Mouse (Mus musculus): ENCODE data around the gene H2afj. TPM values are rescaled to one million over a fixed set of nuclear protein-coding genes. Genes with fewer than 3 reads are reported as not detected.
"Not testable (repeated sequence)": the region's sequence is repeated elsewhere in the genome, so short reads cannot be mapped to it uniquely, and the experiment has no call there.

H2afj gene
- polyA plus RNA-seq, 1 experiment from 2014 or later, result 123 TPM

GRCm38 (mm10) chr6:136795110-136795509, 12.9 kb upstream of the H2afj start:
- H3K36me3 ChIP-seq, result no peaks in the 10 kb centered on the region
- WGBS, result 39% methylated on average over 1 of the region's 1 CpGs
- ATAC-seq (ENCODE audit: low FRiP score, low read depth), result no peak
- H3K4me3 ChIP-seq, result no peak overlapping the region
- H3K27ac ChIP-seq, result no peak overlapping the region
- no peak overlapping the region for H3K4me2 ChIP-seq (replicated peaks)
- H3K9ac ChIP-seq, result no peak overlapping the region
- H3K27me3 ChIP-seq (replicated peaks), result no peaks in the 10 kb centered on the region; the same call in 1 of the 2 replicates
- peaks cover 16% of the 10 kb centered on the region; the same call in 1 of the 2 replicates for H3K4me1 ChIP-seq
- H3K9me3 ChIP-seq, result no peaks in the 10 kb centered on the region

GRCm38 (mm10) chr6:136795850-136796249, 12.2 kb upstream of the H2afj start:
- Histone ChIP-seq H3K27ac (no peak overlapping the region), H3K36me3 (no peaks in the 10 kb centered on the region), H3K9ac (no peak overlapping the region), H3K4me2 (replicated peaks) (no peak overlapping the region), H3K9me3 (no peaks in the 10 kb centered on the region), H3K27me3 (replicated peaks) (no peaks in the 10 kb centered on the region; the same call in 1 of the 2 replicates), H3K4me1 (peaks cover 16% of the 10 kb centered on the region; the same call in 1 of the 2 replicates), H3K4me3 (no peak overlapping the region)
- no peak for ATAC-seq (ENCODE audit: low FRiP score, low read depth)
- 41% methylated on average over 6 of the region's 6 CpGs for WGBS

- H3K4me3 ChIP-seq; H3K27me3 ChIP-seq (replicated peaks); H3K4me2 ChIP-seq (replicated peaks); H3K9me3 ChIP-seq; H3K9ac ChIP-seq; H3K27ac ChIP-seq; H3K36me3 ChIP-seq; ATAC-seq (ENCODE audit: low FRiP score, low read depth): not testable (repeated sequence)
- peaks cover 17% of the 10 kb centered on the region; the same call in 1 of the 2 replicates for H3K4me1 ChIP-seq
- WGBS, result 85% methylated on average over 3 of the region's 3 CpGs
These were observed 10.0 kb upstream of the H2afj start for GRCm38 (mm10) chr6:136797874-136798693.

- no peak overlapping the region for H3K4me3 ChIP-seq
- H3K9me3 ChIP-seq, result no peaks in the 10 kb centered on the region
- ATAC-seq (ENCODE audit: low FRiP score, low read depth), result no peak
- WGBS, result 94% methylated on average over 8 of the region's 8 CpGs
- H3K27me3 ChIP-seq (replicated peaks), result no peaks in the 10 kb centered on the region
- H3K4me2 ChIP-seq (replicated peaks), result no peak overlapping the region
- H3K27ac ChIP-seq, result no peak overlapping the region
- no peak overlapping the region for H3K9ac ChIP-seq
- peaks cover 13% of the 10 kb centered on the region; the same call in 1 of the 2 replicates for H3K4me1 ChIP-seq
- H3K36me3 ChIP-seq, result no peaks in the 10 kb centered on the region
These were observed 7.3 kb upstream of the H2afj start for GRCm38 (mm10) chr6:136800710-136801109.

GRCm38 (mm10) chr6:136801274-136801673, 6.8 kb upstream of the H2afj start:
- Histone ChIP-seq H3K4me2 (replicated peaks) (no peak overlapping the region), H3K27ac (no peak overlapping the region), H3K36me3 (no peaks in the 10 kb centered on the region), H3K4me1 (peaks cover 13% of the 10 kb centered on the region; the same call in 1 of the 2 replicates), H3K9ac (no peak overlapping the region), H3K4me3 (no peak overlapping the region), H3K9me3 (no peaks in the 10 kb centered on the region), H3K27me3 (replicated peaks) (no peaks in the 10 kb centered on the region)
- 85% methylated on average over 6 of the region's 6 CpGs for WGBS
- ATAC-seq (ENCODE audit: low FRiP score, low read depth), result no peak

- H3K27ac ChIP-seq, result peak overlapping the region; percentile 34; the same call in 1 of the 2 replicates
- WGBS, result 27% methylated on average over 12 of the region's 12 CpGs
- H3K9ac ChIP-seq, result peak overlapping the region; percentile 80
- H3K4me3 ChIP-seq, result peak overlapping the region; percentile 68
- no peaks in the 10 kb centered on the region for H3K9me3 ChIP-seq
- peak overlapping the region; percentile 74 for H3K4me2 ChIP-seq (replicated peaks)
- H3K4me1 ChIP-seq, result peaks cover 13% of the 10 kb centered on the region; the same call in 1 of the 2 replicates
- H3K27me3 ChIP-seq (replicated peaks), result no peaks in the 10 kb centered on the region
- H3K36me3 ChIP-seq, result no peaks in the 10 kb centered on the region
- no peak for ATAC-seq (ENCODE audit: low FRiP score, low read depth)
These were observed 4.8 kb upstream of the H2afj start for GRCm38 (mm10) chr6:136803093-136803738.

GRCm38 (mm10) chr6:136803739-136804633, 4.1 kb upstream of the H2afj start, which contains the start of gene Hist4h4:
Gene Hist4h4 (minus strand): TSS chr6:136804415.
- H3K36me3 ChIP-seq, result no peaks in the 10 kb centered on the region
- H3K4me1 ChIP-seq, result peaks cover 18% of the 10 kb centered on the region
- WGBS, result under 1% methylated on average over 50 of the region's 50 CpGs
- ATAC-seq (ENCODE audit: low FRiP score, low read depth), result peak; percentile 77
- H3K9me3 ChIP-seq, result no peaks in the 10 kb centered on the region
- peak within 1 kb of the TSS; percentile 99 for H3K27ac ChIP-seq
- H3K27me3 ChIP-seq (replicated peaks), result no peaks in the 10 kb centered on the region
- peak within 1 kb of the TSS; percentile 80 for H3K9ac ChIP-seq
- peak within 1 kb of the TSS; percentile 74 for H3K4me2 ChIP-seq (replicated peaks)
- peak within 1 kb of the TSS; percentile 68 for H3K4me3 ChIP-seq

GRCm38 (mm10) chr6:136804705-136805408, 3.2 kb upstream of the H2afj start:
- peaks cover 22% of the 10 kb centered on the region for H3K4me1 ChIP-seq
- peak overlapping the region; percentile 74 for H3K4me2 ChIP-seq (replicated peaks)
- ATAC-seq (ENCODE audit: low FRiP score, low read depth), result no peak
- H3K9me3 ChIP-seq, result no peaks in the 10 kb centered on the region
- 0 out of 2 replicates have a peak overlapping the region, but pooled peaks have one; percentile 33 for H3K27ac ChIP-seq
- WGBS, result 40% methylated on average over 9 of the region's 9 CpGs
- peak overlapping the region; percentile 68; the same call in 1 of the 2 replicates for H3K4me3 ChIP-seq
- H3K27me3 ChIP-seq (replicated peaks), result no peaks in the 10 kb centered on the region
- no peaks in the 10 kb centered on the region for H3K36me3 ChIP-seq
- no peak overlapping the region for H3K9ac ChIP-seq

GRCm38 (mm10) chr6:136805409-136805775, 2.7 kb upstream of the H2afj start:
- Histone ChIP-seq H3K4me1 (peaks cover 22% of the 10 kb centered on the region), H3K4me3 (no peak overlapping the region), H3K36me3 (no peaks in the 10 kb centered on the region), H3K27me3 (replicated peaks) (no peaks in the 10 kb centered on the region), H3K9me3 (no peaks in the 10 kb centered on the region), H3K4me2 (replicated peaks) (no peak overlapping the region), H3K9ac (no peak overlapping the region), H3K27ac (no peak overlapping the region)
- 90% methylated on average over 1 of the region's 1 CpGs for WGBS
- ATAC-seq (ENCODE audit: low FRiP score, low read depth), result no peak

- no peak overlapping the region for H3K27ac ChIP-seq
- peak overlapping the region; percentile 93; the same call in 1 of the 2 replicates for H3K4me2 ChIP-seq (replicated peaks)
- no peak overlapping the region for H3K4me3 ChIP-seq
- ATAC-seq (ENCODE audit: low FRiP score, low read depth), result no peak
- 78% methylated on average over 5 of the region's 5 CpGs for WGBS
- H3K9me3 ChIP-seq, result no peaks in the 10 kb centered on the region
- H3K4me1 ChIP-seq, result peaks cover 22% of the 10 kb centered on the region
- H3K9ac ChIP-seq, result no peak overlapping the region
- peaks cover under 1% of the 10 kb centered on the region; the same call in 1 of the 2 replicates for H3K36me3 ChIP-seq
- H3K27me3 ChIP-seq (replicated peaks), result no peaks in the 10 kb centered on the region
These were observed 1.2 kb upstream of the H2afj start for GRCm38 (mm10) chr6:136806819-136807218.

GRCm38 (mm10) chr6:136807395-136808013, 540 bp upstream of the H2afj start:
- peaks cover 7% of the 10 kb centered on the region; the same call in 1 of the 2 replicates for H3K36me3 ChIP-seq
- 37% methylated on average over 18 of the region's 18 CpGs for WGBS
- no peaks in the 10 kb centered on the region for H3K27me3 ChIP-seq (replicated peaks)
- peak overlapping the region; percentile 33; the same call in 1 of the 2 replicates for H3K9ac ChIP-seq
- peak overlapping the region; percentile 86 for H3K4me3 ChIP-seq
- peak overlapping the region; percentile 93 for H3K4me2 ChIP-seq (replicated peaks)
- H3K27ac ChIP-seq, result no peak overlapping the region
- H3K4me1 ChIP-seq, result peaks cover 22% of the 10 kb centered on the region
- 0 out of 2 replicates have a peak, but pooled peaks have one; percentile 1 for ATAC-seq (ENCODE audit: low FRiP score, low read depth)
- no peaks in the 10 kb centered on the region for H3K9me3 ChIP-seq
